Mouse (Mus musculus): Measurements from ENCODE around the gene Cbx4. TPM values are rescaled to one million over a fixed set of nuclear protein-coding genes. Genes with fewer than 3 reads are reported as not detected.

The Cbx4 gene
- polyA plus RNA-seq, 1 experiment from 2014 or later: 12.6 TPM

DNA sequence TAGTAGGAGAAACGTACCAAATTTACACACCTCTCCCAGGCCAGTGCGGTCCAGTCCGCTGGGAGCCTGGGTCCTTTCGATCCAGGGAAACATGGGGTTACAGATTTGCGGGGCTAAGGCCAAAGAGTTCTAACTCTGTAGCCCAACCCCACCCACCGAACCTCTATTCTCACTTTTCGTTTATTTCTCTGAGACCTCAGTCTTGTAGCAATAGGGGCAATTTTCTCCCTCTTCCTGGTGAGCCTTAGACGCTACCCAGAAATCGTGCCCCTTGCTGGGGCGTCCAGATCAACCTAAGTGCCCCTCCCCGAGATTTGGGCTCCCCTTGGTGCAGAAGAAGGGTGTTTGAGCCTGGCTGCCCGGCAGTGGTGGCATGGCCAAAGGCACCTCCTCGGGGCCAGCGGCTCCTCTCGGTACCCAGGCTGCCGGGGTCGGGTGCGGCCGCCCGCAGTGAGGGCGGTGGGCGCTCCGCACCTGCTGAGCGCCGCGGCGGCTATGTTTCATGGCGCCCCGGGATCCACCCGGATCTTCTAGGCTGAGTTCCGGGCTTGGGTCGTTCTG lies 30.4 kb downstream of the Cbx4 start:
- H3K4me2 ChIP-seq (ENCODE audit: low read depth, low read length): peak overlapping the region; percentile 98
- H3K4me3 ChIP-seq (ENCODE audit: low read length): peak overlapping the region; percentile 70
- H3K36me3 ChIP-seq (ENCODE audit: control insufficient read depth, insufficient read depth): no peaks in the 10 kb centered on the region
- ATAC-seq (replicated peaks; ENCODE audit: extremely low read depth, insufficient read depth, low FRiP score): no peak
- 3% methylated on average over 32 of the region's 32 CpGs for WGBS
- H3K9ac ChIP-seq (ENCODE audit: low read length): peak overlapping the region; percentile 95
- peaks cover 42% of the 10 kb centered on the region for H3K4me1 ChIP-seq (ENCODE audit: control insufficient read depth, insufficient read depth, low read length)
- peaks cover 70% of the 10 kb centered on the region for H3K27me3 ChIP-seq (ENCODE audit: control insufficient read depth, insufficient read depth, low read length)
- no peaks in the 10 kb centered on the region for H3K9me3 ChIP-seq (replicated peaks; ENCODE audit: control insufficient read depth, low read length)
- H3K27ac ChIP-seq (ENCODE audit: low read length): no peak overlapping the region

- Histone ChIP-seq H3K9ac (ENCODE audit: low read length) (0 out of 2 replicates have a peak overlapping the region, but pooled peaks have one; percentile 21), H3K9me3 (replicated peaks; ENCODE audit: control insufficient read depth, low read length) (no peaks in the 10 kb centered on the region), H3K4me3 (ENCODE audit: low read length) (peak overlapping the region; percentile 52), H3K27ac (ENCODE audit: low read length) (no peak overlapping the region), H3K36me3 (ENCODE audit: control insufficient read depth, insufficient read depth) (no peaks in the 10 kb centered on the region), H3K27me3 (ENCODE audit: control insufficient read depth, insufficient read depth, low read length) (peaks cover 70% of the 10 kb centered on the region), H3K4me2 (ENCODE audit: low read depth, low read length) (peak overlapping the region; percentile 98), H3K4me1 (ENCODE audit: control insufficient read depth, insufficient read depth, low read length) (peaks cover 42% of the 10 kb centered on the region)
- ATAC-seq (replicated peaks; ENCODE audit: extremely low read depth, insufficient read depth, low FRiP score): no peak
- WGBS: 4% methylated on average over 47 of the region's 47 CpGs
These were observed 31.4 kb downstream of the Cbx4 start for GRCm38 (mm10) chr11:119054351-119055345.

- H3K36me3 ChIP-seq (ENCODE audit: control insufficient read depth, insufficient read depth): no peaks in the 10 kb centered on the region
- WGBS: under 1% methylated on average over 30 of the region's 35 CpGs
- H3K4me1 ChIP-seq (ENCODE audit: control insufficient read depth, insufficient read depth, low read length): peaks cover 39% of the 10 kb centered on the region
- peak overlapping the region; percentile 44 for H3K9ac ChIP-seq (ENCODE audit: low read length)
- H3K27me3 ChIP-seq (ENCODE audit: control insufficient read depth, insufficient read depth, low read length): peaks cover 70% of the 10 kb centered on the region
- no peak for ATAC-seq (replicated peaks; ENCODE audit: extremely low read depth, insufficient read depth, low FRiP score)
- peak overlapping the region; percentile 81 for H3K4me2 ChIP-seq (ENCODE audit: low read depth, low read length)
- peak overlapping the region; percentile 52 for H3K4me3 ChIP-seq (ENCODE audit: low read length)
- no peak overlapping the region for H3K27ac ChIP-seq (ENCODE audit: low read length)
- no peaks in the 10 kb centered on the region for H3K9me3 ChIP-seq (replicated peaks; ENCODE audit: control insufficient read depth, low read length)
These were observed 32.2 kb downstream of the Cbx4 start for GRCm38 (mm10) chr11:119053738-119054350.

DNA sequence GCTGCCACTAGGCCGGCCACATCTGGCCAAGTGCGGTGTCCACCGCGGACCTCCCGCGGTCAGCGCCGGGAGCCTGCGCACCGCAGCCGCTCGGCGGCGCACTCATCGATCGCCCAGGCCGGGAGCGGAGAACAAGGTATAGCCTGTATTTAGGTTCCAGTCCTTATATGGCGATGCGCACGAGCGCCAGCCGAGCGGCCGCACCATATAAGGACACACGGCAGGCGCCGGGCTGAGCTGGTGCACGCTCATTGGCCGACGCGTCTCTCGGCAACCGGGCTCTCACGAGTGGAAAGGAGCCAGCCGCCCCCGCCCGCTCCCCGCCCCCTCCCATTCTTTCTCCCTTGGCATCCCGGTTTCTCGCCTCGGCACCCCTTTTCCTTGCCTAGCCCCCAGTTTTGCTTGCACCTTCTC lies 32.8 kb downstream of the Cbx4 start:
- ATAC-seq (replicated peaks; ENCODE audit: extremely low read depth, insufficient read depth, low FRiP score): peak; percentile 85
- WGBS: 0% methylated on average over 39 of the region's 42 CpGs
- no peaks in the 10 kb centered on the region for H3K36me3 ChIP-seq (ENCODE audit: control insufficient read depth, insufficient read depth)

DNA sequence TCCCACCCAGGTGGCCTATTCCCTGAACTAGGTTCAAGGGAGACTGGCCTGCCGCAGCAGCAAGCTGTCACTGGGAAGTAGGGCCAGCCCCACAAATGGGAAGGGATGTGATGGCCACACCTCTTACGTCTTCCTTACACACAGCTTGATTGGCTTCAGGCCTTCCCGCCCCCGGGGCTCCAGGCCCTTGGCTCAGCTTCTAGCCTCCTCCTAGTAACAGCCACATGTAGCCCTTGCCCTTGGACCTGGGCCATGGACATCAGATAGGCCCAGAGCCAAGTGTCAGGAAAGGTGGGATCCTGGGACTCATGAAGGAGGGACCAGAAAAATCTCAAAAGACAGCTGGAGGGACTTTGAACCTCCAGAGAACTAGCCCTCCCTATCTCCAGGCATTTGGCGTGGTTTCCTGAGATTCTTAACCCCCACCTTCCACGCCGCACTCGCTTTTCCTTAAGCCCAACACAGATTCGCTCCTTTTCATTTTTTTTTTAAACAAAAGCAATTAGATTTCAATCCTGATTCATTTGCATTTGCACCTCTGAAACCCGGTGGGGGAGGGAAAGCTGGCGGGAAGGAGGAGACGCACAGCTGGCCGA lies 33.3 kb downstream of the Cbx4 start:
- WGBS: 3% methylated on average over 13 of the region's 13 CpGs
- peaks cover 32% of the 10 kb centered on the region for H3K4me1 ChIP-seq (ENCODE audit: control insufficient read depth, insufficient read depth, low read length)
- ATAC-seq (replicated peaks; ENCODE audit: extremely low read depth, insufficient read depth, low FRiP score): peak; percentile 35

More for the DNA sequence above, 32.8 kb downstream of the Cbx4 start:
- Histone ChIP-seq H3K4me2 (ENCODE audit: low read depth, low read length) (peak overlapping the region; percentile 81), H3K4me3 (ENCODE audit: low read length) (peak overlapping the region; percentile 52), H3K27me3 (ENCODE audit: control insufficient read depth, insufficient read depth, low read length) (peaks cover 69% of the 10 kb centered on the region), H3K9me3 (replicated peaks; ENCODE audit: control insufficient read depth, low read length) (no peaks in the 10 kb centered on the region), H3K9ac (ENCODE audit: low read length) (peak overlapping the region; percentile 51), H3K27ac (ENCODE audit: low read length) (peak overlapping the region; percentile 82), H3K4me1 (ENCODE audit: control insufficient read depth, insufficient read depth, low read length) (peaks cover 35% of the 10 kb centered on the region)

DNA sequence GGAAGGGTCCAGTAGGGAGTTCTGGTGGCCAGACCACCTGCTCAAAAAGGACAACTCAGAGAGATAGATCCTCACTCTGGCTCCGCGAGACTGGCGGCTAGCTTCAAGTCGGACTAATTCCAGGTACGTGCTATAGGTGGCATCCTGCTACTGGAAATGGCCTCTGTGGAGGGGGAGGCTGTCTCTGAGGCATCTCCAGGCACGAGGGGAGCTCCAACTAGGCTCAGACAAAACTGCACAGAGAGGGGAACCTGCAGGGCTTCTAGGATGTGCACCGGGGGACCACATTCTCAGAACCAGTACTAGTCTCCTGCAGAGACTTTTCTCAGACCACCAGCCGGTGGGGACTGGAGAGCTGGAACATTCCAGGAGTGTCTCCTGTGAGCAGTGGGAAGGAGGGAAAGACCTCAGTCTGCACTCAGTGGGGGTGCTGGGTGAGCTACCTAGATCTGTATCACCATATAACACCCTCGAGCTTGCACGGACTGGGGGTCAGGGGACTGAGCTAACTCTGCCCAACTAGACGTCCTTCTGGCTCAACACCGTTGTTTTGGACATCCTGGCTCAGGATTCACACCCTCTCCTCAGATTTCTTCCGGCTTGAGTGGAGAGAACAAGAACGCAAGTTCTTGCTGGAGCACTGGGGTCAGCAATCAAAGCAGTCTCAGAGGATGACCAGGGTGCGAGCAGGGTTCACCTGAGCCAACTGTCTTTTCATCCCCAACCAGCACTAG lies 33.9 kb downstream of the Cbx4 start:
- WGBS: 5% methylated on average over 15 of the region's 15 CpGs
- no peak overlapping the region for H3K4me3 ChIP-seq (ENCODE audit: low read length)
- H3K27me3 ChIP-seq (ENCODE audit: control insufficient read depth, insufficient read depth, low read length): peaks cover 70% of the 10 kb centered on the region
- peak overlapping the region; percentile 81; the same call in 1 of the 2 replicates for H3K4me2 ChIP-seq (ENCODE audit: low read depth, low read length)
- H3K9me3 ChIP-seq (replicated peaks; ENCODE audit: control insufficient read depth, low read length): no peaks in the 10 kb centered on the region
- peaks cover 32% of the 10 kb centered on the region for H3K4me1 ChIP-seq (ENCODE audit: control insufficient read depth, insufficient read depth, low read length)
- ATAC-seq (replicated peaks; ENCODE audit: extremely low read depth, insufficient read depth, low FRiP score): no peak
- no peaks in the 10 kb centered on the region for H3K36me3 ChIP-seq (ENCODE audit: control insufficient read depth, insufficient read depth)
- no peak overlapping the region for H3K27ac ChIP-seq (ENCODE audit: low read length)
- H3K9ac ChIP-seq (ENCODE audit: low read length): no peak overlapping the region; the same call in 1 of the 2 replicates

More for the DNA sequence above, 33.3 kb downstream of the Cbx4 start:
- H3K27ac ChIP-seq (ENCODE audit: low read length): peak overlapping the region; percentile 82
- H3K9ac ChIP-seq (ENCODE audit: low read length): peak overlapping the region; percentile 51
- H3K4me2 ChIP-seq (ENCODE audit: low read depth, low read length): peak overlapping the region; percentile 81
- peak overlapping the region; percentile 52 for H3K4me3 ChIP-seq (ENCODE audit: low read length)
- no peaks in the 10 kb centered on the region for H3K9me3 ChIP-seq (replicated peaks; ENCODE audit: control insufficient read depth, low read length)
- H3K36me3 ChIP-seq (ENCODE audit: control insufficient read depth, insufficient read depth): no peaks in the 10 kb centered on the region
- peaks cover 69% of the 10 kb centered on the region for H3K27me3 ChIP-seq (ENCODE audit: control insufficient read depth, insufficient read depth, low read length)

GRCm38 (mm10) chr11:119051426-119051825 lies 34.6 kb downstream of the Cbx4 start:
- H3K36me3 ChIP-seq (ENCODE audit: control insufficient read depth, insufficient read depth): no peaks in the 10 kb centered on the region
- H3K27ac ChIP-seq (ENCODE audit: low read length): no peak overlapping the region
- H3K27me3 ChIP-seq (ENCODE audit: control insufficient read depth, insufficient read depth, low read length): peaks cover 77% of the 10 kb centered on the region
- H3K4me1 ChIP-seq (ENCODE audit: control insufficient read depth, insufficient read depth, low read length): peaks cover 38% of the 10 kb centered on the region
- H3K9me3 ChIP-seq (replicated peaks; ENCODE audit: control insufficient read depth, low read length): no peaks in the 10 kb centered on the region
- no peak for ATAC-seq (replicated peaks; ENCODE audit: extremely low read depth, insufficient read depth, low FRiP score)
- no peak overlapping the region for H3K4me2 ChIP-seq (ENCODE audit: low read depth, low read length)
- H3K4me3 ChIP-seq (ENCODE audit: low read length): no peak overlapping the region
- no peak overlapping the region for H3K9ac ChIP-seq (ENCODE audit: low read length)

DNA sequence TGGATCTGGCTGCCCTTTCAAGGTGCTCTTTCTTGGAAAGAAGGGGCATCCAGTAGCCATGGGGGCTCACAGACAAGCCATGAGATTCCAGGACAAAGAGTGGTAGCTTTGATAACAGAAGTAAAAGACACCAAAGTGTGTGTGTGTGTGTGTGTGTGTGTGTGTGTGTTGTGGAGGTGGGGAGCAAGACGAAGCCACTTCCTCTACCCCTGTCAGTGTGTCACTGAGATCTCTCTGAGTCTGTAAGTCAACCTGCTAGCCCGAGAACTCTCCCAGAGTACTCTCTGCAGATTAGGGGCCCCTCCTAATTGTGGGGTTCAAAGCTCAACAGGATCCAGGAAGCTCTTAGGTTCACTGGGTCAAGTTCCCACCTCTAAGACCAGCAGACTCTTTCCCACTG lies 35.7 kb downstream of the Cbx4 start:
- ATAC-seq (replicated peaks; ENCODE audit: extremely low read depth, insufficient read depth, low FRiP score): no peak
- 3% methylated on average over 2 of the region's 2 CpGs for WGBS

More for the DNA sequence above, 35.7 kb downstream of the Cbx4 start:
- Histone ChIP-seq H3K9ac (ENCODE audit: low read length) (no peak overlapping the region), H3K4me3 (ENCODE audit: low read length) (no peak overlapping the region), H3K27me3 (ENCODE audit: control insufficient read depth, insufficient read depth, low read length) (peaks cover 83% of the 10 kb centered on the region), H3K9me3 (replicated peaks; ENCODE audit: control insufficient read depth, low read length) (no peaks in the 10 kb centered on the region), H3K4me2 (ENCODE audit: low read depth, low read length) (no peak overlapping the region), H3K36me3 (ENCODE audit: control insufficient read depth, insufficient read depth) (no peaks in the 10 kb centered on the region), H3K4me1 (ENCODE audit: control insufficient read depth, insufficient read depth, low read length) (peaks cover 37% of the 10 kb centered on the region), H3K27ac (ENCODE audit: low read length) (no peak overlapping the region)

Measured in heart, embryonic 16.5 days (tissue).